Mouse (Mus musculus) MEL (cell line): ENCODE results near the gene Six2. TPM values are rescaled to one million over a fixed set of nuclear protein-coding genes. Genes with fewer than 3 reads are reported as not detected.

Experiments
- DNase-seq: peaks from one replicate; pipeline ENCODE4 v3.0.0; 2011; ENCODE audit warnings: low read depth, low spot score
- H3K27ac ChIP-seq: 2 replicates; pipeline ENCODE4 v1.5.1; 2012; ENCODE audit warnings: low read depth, mild to moderate bottlenecking, control low read depth, low read length, moderate library complexity; ENCODE audit not compliant: control insufficient read depth
- H3K27me3 ChIP-seq, 2 experiments: fragments of 150-350 bp in 1 of 2; sonication (generic) in 1 of 2; 2 replicates each; pipeline ENCODE4 v1.6.1; 2012; ENCODE audit warnings: low read length in 2 of 2, mild to moderate bottlenecking in 2 of 2, improper control_type of control experiment in 1 of 2, moderate library complexity in 1 of 2; ENCODE audit not compliant: insufficient read depth in 2 of 2, control insufficient read depth in 1 of 2
- H3K36me3 ChIP-seq, 2 experiments: 2 replicates each; pipeline ENCODE4 v1.6.1; 2012 to 2014; ENCODE audit warnings: low read length in 2 of 2, improper control_type of control experiment in 1 of 2, inconsistent platforms in 1 of 2, mild to moderate bottlenecking in 1 of 2; ENCODE audit not compliant: insufficient read depth in 2 of 2, control insufficient read depth in 1 of 2
- H3K4me1 ChIP-seq, 2 experiments: fragments of 150-350 bp in 1 of 2; sonication (generic) in 1 of 2; 2 replicates each; pipeline ENCODE4 v1.6.1; 2012; ENCODE audit warnings: low read length in 2 of 2, improper control_type of control experiment in 1 of 2, mild to moderate bottlenecking in 1 of 2; ENCODE audit not compliant: insufficient read depth in 2 of 2, control insufficient read depth in 1 of 2
- H3K4me3 ChIP-seq, 2 experiments: fragments of 150-350 bp in 1 of 2; sonication (generic) in 1 of 2; 2 replicates each; pipeline ENCODE4 v1.5.1; 2012; ENCODE audit warnings: low read depth in 2 of 2, low read length in 2 of 2, mild to moderate bottlenecking in 2 of 2, moderate library complexity in 2 of 2, control low read depth in 1 of 2, improper control_type of control experiment in 1 of 2; ENCODE audit not compliant: control insufficient read depth in 1 of 2, insufficient read depth in 1 of 2
- H3K79me2 ChIP-seq: 2 replicates; pipeline ENCODE4 v1.6.1; 2012; ENCODE audit warnings: mild to moderate bottlenecking, low read length, moderate library complexity; ENCODE audit not compliant: control insufficient read depth, poor library complexity, insufficient read depth
- H3K9ac ChIP-seq: 2 replicates; pipeline ENCODE4 v1.6.1; 2012; ENCODE audit warnings: low read depth, mild to moderate bottlenecking, control low read depth, low read length, moderate library complexity; ENCODE audit not compliant: control insufficient read depth, poor library complexity, severe bottlenecking
- H3K9me3 ChIP-seq: fragments of 150-350 bp; sonication (generic); replicated peaks from 2 replicates; pipeline ENCODE4 v1.6.1; 2012; ENCODE audit warnings: mild to moderate bottlenecking, low read length, improper control_type of control experiment, moderate library complexity; ENCODE audit not compliant: insufficient read depth
- BHLHE40 ChIP-seq: IDR thresholded peaks from 2 replicates; pipeline ENCODE4 v1.6.1; 2012; ENCODE audit warnings: low read depth, mild to moderate bottlenecking, inconsistent platforms, low read length, improper control_type of control experiment, borderline replicate concordance
- CHD2 ChIP-seq: IDR thresholded peaks from 2 replicates; pipeline ENCODE4 v1.6.1; 2011; ENCODE audit warnings: low read length, improper control_type of control experiment
- CTCF ChIP-seq, 3 experiments: IDR thresholded peaks in 2 of 3; conservative IDR thresholded peaks in 1 of 3; 2 replicates each; pipeline ENCODE4 v1.5.1; 2011 to 2012; ENCODE audit warnings: low read length in 3 of 3, low read depth in 2 of 3, mild to moderate bottlenecking in 2 of 3, improper control_type of control experiment in 1 of 3, inconsistent platforms in 1 of 3, mixed read lengths in 1 of 3, moderate library complexity in 1 of 3; ENCODE audit not compliant: control insufficient read depth in 1 of 3, insufficient read depth in 1 of 3, poor library complexity in 1 of 3, severe bottlenecking in 1 of 3
- E2F4 ChIP-seq: IDR thresholded peaks from 2 replicates; pipeline ENCODE4 v1.6.1; 2011; ENCODE audit warnings: low read depth, low read length, improper control_type of control experiment, borderline replicate concordance
- ELF1 ChIP-seq: IDR thresholded peaks from 2 replicates; pipeline ENCODE4 v1.6.1; 2014; ENCODE audit warnings: low read depth, mild to moderate bottlenecking, inconsistent platforms, low read length, improper control_type of control experiment, moderate library complexity
- EP300 ChIP-seq, 2 experiments: IDR thresholded peaks; 2 replicates each; pipeline ENCODE4 v1.6.1; 2011; ENCODE audit warnings: improper control_type of control experiment in 2 of 2, low read length in 2 of 2, low read depth in 1 of 2, mild to moderate bottlenecking in 1 of 2
- ETS1 ChIP-seq: IDR thresholded peaks from 2 replicates; pipeline ENCODE4 v1.6.1; 2012; ENCODE audit warnings: low read depth, mild to moderate bottlenecking, inconsistent platforms, low read length, improper control_type of control experiment, moderate library complexity
- HCFC1 ChIP-seq: IDR thresholded peaks from 2 replicates; pipeline ENCODE4 v1.6.1; 2012; ENCODE audit warnings: low read depth, mild to moderate bottlenecking, inconsistent platforms, low read length, improper control_type of control experiment, moderate library complexity
- JUND ChIP-seq: IDR thresholded peaks from 2 replicates; pipeline ENCODE4 v1.6.1; 2011; ENCODE audit warnings: low read depth, mild to moderate bottlenecking, improper control_type of control experiment, low read length
- MAFK ChIP-seq: IDR thresholded peaks from 2 replicates; pipeline ENCODE4 v1.6.1; 2011; ENCODE audit warnings: low read depth, mild to moderate bottlenecking, low read length, improper control_type of control experiment, borderline replicate concordance
- MAX ChIP-seq: IDR thresholded peaks from 2 replicates; pipeline ENCODE4 v1.6.1; 2011; ENCODE audit warnings: low read length, improper control_type of control experiment
- MAZ ChIP-seq: IDR thresholded peaks from 2 replicates; pipeline ENCODE4 v1.6.1; 2012; ENCODE audit warnings: low read depth, mild to moderate bottlenecking, inconsistent platforms, low read length, improper control_type of control experiment
- MXI1 ChIP-seq: IDR thresholded peaks from 2 replicates; pipeline ENCODE4 v1.6.1; 2011; ENCODE audit warnings: mild to moderate bottlenecking, low read depth, low read length, improper control_type of control experiment
- POLR2AphosphoS2 ChIP-seq: IDR thresholded peaks from 2 replicates; pipeline ENCODE4 v1.6.1; 2011; ENCODE audit warnings: low read length, improper control_type of control experiment
- POLR2AphosphoS5 ChIP-seq: IDR thresholded peaks from 2 replicates; pipeline ENCODE4 v1.6.1; 2012; ENCODE audit warnings: low read depth, borderline replicate concordance, mild to moderate bottlenecking, inconsistent platforms, low read length, moderate library complexity, mixed read lengths
- SIN3A ChIP-seq: IDR thresholded peaks from 2 replicates; pipeline ENCODE4 v1.6.1; 2012; ENCODE audit warnings: low read length, improper control_type of control experiment, inconsistent platforms
- SMC3 ChIP-seq: IDR thresholded peaks from 2 replicates; pipeline ENCODE4 v1.6.1; 2011; ENCODE audit warnings: low read depth, low read length, improper control_type of control experiment
- TAL1 ChIP-seq: IDR thresholded peaks from 2 replicates; pipeline ENCODE4 v1.6.1; 2012; ENCODE audit warnings: mild to moderate bottlenecking, inconsistent platforms, low read length, moderate library complexity, mixed read lengths
- USF1 ChIP-seq: IDR thresholded peaks from 2 replicates; pipeline ENCODE4 v1.6.1; 2014; ENCODE audit warnings: low read depth, mild to moderate bottlenecking, inconsistent platforms, low read length, improper control_type of control experiment, moderate library complexity
- USF2 ChIP-seq, 2 experiments: IDR thresholded peaks; 2 replicates each; pipeline ENCODE4 v1.6.1; 2011 to 2012; ENCODE audit warnings: improper control_type of control experiment in 2 of 2, low read length in 2 of 2, borderline replicate concordance in 1 of 2, inconsistent platforms in 1 of 2, low read depth in 1 of 2, mild to moderate bottlenecking in 1 of 2; ENCODE audit not compliant: insufficient read depth in 1 of 2
- ZKSCAN1 ChIP-seq: IDR thresholded peaks from 2 replicates; pipeline ENCODE4 v1.6.1; 2012; ENCODE audit warnings: low read depth, mild to moderate bottlenecking, inconsistent platforms, low read length, improper control_type of control experiment, moderate library complexity
- ZMIZ1 ChIP-seq: IDR thresholded peaks from 2 replicates; pipeline ENCODE4 v1.6.1; 2012; ENCODE audit warnings: low read depth, mild to moderate bottlenecking, inconsistent platforms, low read length, improper control_type of control experiment, moderate library complexity
- polyA plus RNA-seq, 2 experiments: library from polyadenylated mRNA; stranded (reverse) in 1 of 2; unstranded in 1 of 2; fragments of >175 nt in 1 of 2; fragments of >200 nt in 1 of 2; gene quantifications; 2 replicates each; pipeline versions ENCODE4 v1.2.1 to v1.2.4; 2012; ENCODE audit warnings: low replicate concordance in 2 of 2, low read depth in 1 of 2; ENCODE audit not compliant: insufficient read length in 2 of 2, insufficient read depth in 1 of 2, missing spikeins in 1 of 2
- total RNA-seq: library from RNA; depleted of rRNA; stranded (reverse); fragments of 300-350 nt; gene quantifications from 2 replicates; pipeline ENCODE4 v1.2.3, GENCODE M21; 2012

The Six2 gene
- total and polyA plus RNA-seq, 3 experiments, result 6.4 to 81.4 TPM; not detected in 1

- peak; percentile 21 to 36; a peak in 2 of 4 replicates for TF ChIP-seq EP300 (IDR thresholded peaks at IDR 0.05; ENCODE audit: low read depth in 1 of 2, low read length in 2 of 2)
- TF ChIP-seq HCFC1, result no peak
- peak; percentile 31; the same call in 1 of the 2 replicates for TF ChIP-seq TAL1
- no peak overlapping the region for H3K27ac ChIP-seq
- H3K79me2 ChIP-seq, result no peaks in the 10 kb centered on the region
- no peak overlapping the region for H3K9ac ChIP-seq
- no peaks in the 10 kb centered on the region for H3K27me3 ChIP-seq
- H3K9me3 ChIP-seq, result no peaks in the 10 kb centered on the region
- H3K4me1 ChIP-seq, result peaks cover 0 to 4% of the 10 kb centered on the region in 2 experiments; a peak in 2 of 4 replicates
- DNase-seq, result peak; percentile 56
- H3K36me3 ChIP-seq, result no peaks in the 10 kb centered on the region; a peak in 1 of 4 replicates
- no peak overlapping the region for H3K4me3 ChIP-seq
Observed at GRCm38 (mm10) chr17:85728071-85728718, 40.1 kb upstream of the Six2 start.

DNA sequence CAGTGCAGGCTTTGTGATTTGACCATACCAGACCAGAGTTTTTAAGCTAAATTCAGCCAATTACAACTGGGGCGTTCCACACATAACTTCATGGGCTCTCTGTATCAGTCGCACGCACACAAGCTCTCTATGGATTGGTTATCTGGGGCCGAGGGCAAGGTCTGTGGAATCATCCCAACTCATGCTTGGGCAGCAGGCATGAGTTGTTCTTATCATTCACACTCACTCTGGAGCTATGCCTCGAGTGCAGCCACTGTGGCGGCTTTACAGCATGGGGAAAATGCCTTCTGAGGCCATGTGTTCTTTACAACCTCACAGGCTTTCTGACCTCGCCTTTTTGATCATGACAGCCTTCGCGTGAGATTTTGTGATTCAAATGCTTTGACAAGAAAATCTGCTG is 37.9 kb upstream of the Six2 start:
- no peak for DNase-seq
- H3K9ac ChIP-seq, result no peak overlapping the region
- H3K27ac ChIP-seq, result no peak overlapping the region
- H3K36me3 ChIP-seq, result no peaks in the 10 kb centered on the region; a peak in 1 of 4 replicates
- H3K4me3 ChIP-seq, result no peak overlapping the region
- H3K4me1 ChIP-seq, result peaks cover 0 to 4% of the 10 kb centered on the region in 2 experiments; a peak in 2 of 4 replicates
- no peaks in the 10 kb centered on the region for H3K9me3 ChIP-seq
- no peaks in the 10 kb centered on the region for H3K79me2 ChIP-seq
- TF ChIP-seq MAX (no peak), USF1 (no peak), POLR2AphosphoS5 (no peak), ELF1 (no peak), EP300 (IDR thresholded peaks at IDR 0.05; ENCODE audit: low read depth in 1 of 2, low read length in 2 of 2) (no peak), E2F4 (no peak)
- peaks cover 0 to 1% of the 10 kb centered on the region in 2 experiments; a peak in 3 of 4 replicates for H3K27me3 ChIP-seq

GRCm38 (mm10) chr17:85723166-85723565 is 35.1 kb upstream of the Six2 start:
- no peaks in the 10 kb centered on the region; a peak in 1 of 4 replicates for H3K36me3 ChIP-seq
- H3K27ac ChIP-seq, result no peak overlapping the region
- no peaks in the 10 kb centered on the region for H3K9me3 ChIP-seq
- H3K27me3 ChIP-seq, result peaks cover 1 to 7% of the 10 kb centered on the region in 2 experiments; a peak in 3 of 4 replicates
- no peaks in the 10 kb centered on the region for H3K79me2 ChIP-seq
- peaks cover 0 to 4% of the 10 kb centered on the region in 2 experiments; a peak in 2 of 4 replicates for H3K4me1 ChIP-seq
- no peak overlapping the region for H3K4me3 ChIP-seq
- no peak for TF ChIP-seq BHLHE40
- TF ChIP-seq ZMIZ1, result no peak
- no peak for TF ChIP-seq POLR2AphosphoS2
- no peak for TF ChIP-seq USF2 (IDR thresholded peaks at IDR 0.05; ENCODE audit: borderline replicate concordance in 1 of 2, insufficient read depth in 1 of 2, low read depth in 1 of 2, low read length in 2 of 2)
- TF ChIP-seq MAZ, result no peak
- no peak for TF ChIP-seq MAFK
- no peak for TF ChIP-seq ETS1
- TF ChIP-seq EP300 (IDR thresholded peaks at IDR 0.05; ENCODE audit: low read depth in 1 of 2, low read length in 2 of 2), result no peak
- TF ChIP-seq SIN3A, result no peak
- TF ChIP-seq ZKSCAN1, result no peak
- no peak for TF ChIP-seq MAX
- no peak for TF ChIP-seq CTCF (IDR thresholded peaks at IDR 0.05 in 2 of 3, conservative IDR thresholded peaks at IDR 0.05 in 1 of 3; ENCODE audit: control insufficient read depth in 1 of 3, insufficient read depth in 1 of 3, low read depth in 2 of 3, low read length in 3 of 3, poor library complexity in 1 of 3, severe bottlenecking in 1 of 3)
- TF ChIP-seq TAL1, result no peak
- no peak for TF ChIP-seq SMC3
- TF ChIP-seq MXI1, result no peak
- TF ChIP-seq JUND, result no peak
- TF ChIP-seq CHD2, result no peak
- no peak for DNase-seq
- H3K9ac ChIP-seq, result no peak overlapping the region
